ENCODE assay signal across 26 mouse cellular contexts in the genomic region with DNA sequence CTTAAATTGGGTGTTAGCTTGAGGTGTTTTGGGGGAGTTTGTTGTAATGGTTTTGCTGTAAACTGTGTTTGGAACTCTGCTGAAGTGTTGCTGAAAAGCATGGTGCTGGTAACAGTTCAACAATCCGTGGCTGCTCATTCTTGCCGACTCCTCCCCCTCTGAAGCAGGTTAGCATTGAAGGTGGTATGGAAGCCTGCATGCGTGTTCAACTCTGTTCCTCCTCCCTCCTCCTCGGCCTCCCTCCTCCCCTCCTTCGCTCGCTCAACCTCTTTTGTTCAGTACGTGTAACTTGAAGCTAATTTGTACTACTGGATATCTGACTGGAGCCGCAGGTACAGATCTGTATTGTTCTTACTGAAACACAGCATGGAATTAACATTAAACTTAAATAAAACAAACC. TPM values are rescaled to one million over a fixed set of nuclear protein-coding genes. Genes with fewer than 3 reads are reported as not detected.
"Had no signal": no experiment of that assay in that cellular context is flagged by ENCODE, and none has a peak within 500 bp of the region (broad histone marks: within the 10 kb centered on the region; RNA-seq: fewer than 3 reads in every experiment).

No protein-coding gene starts in this region.

- H3K27ac ChIP-seq: heart, embryonic 13.5 days; heart, embryonic 15.5 days; hindbrain, embryonic 10.5 days; hindbrain, embryonic 12.5 days; hindbrain, embryonic 14.5 days; intestine, embryonic 15.5 days; layer of hippocampus, adult 2 months; limb, embryonic 12.5 days; liver, embryonic 13.5 days had no signal

- DNase-seq: gastrocnemius, postnatal 14 days; heart, adult 18-20 months; heart, postnatal 4 days; kidney, adult 18-20 months; kidney, adult 8-10 months; kidney, postnatal 10 days; kidney, postnatal 25 days; kidney, postnatal 4 days; layer of hippocampus, postnatal 36 days; left cerebral cortex, postnatal 4 days; liver; liver, embryonic 13.5 days had no signal

- H3K9me3 ChIP-seq: heart, embryonic 13.5 days; heart, embryonic 15.5 days; hindbrain, embryonic 10.5 days; hindbrain, embryonic 12.5 days; intestine, embryonic 15.5 days; limb, embryonic 12.5 days; liver, embryonic 13.5 days had no signal

- H3K27me3 ChIP-seq: heart, embryonic 13.5 days; heart, embryonic 15.5 days; hindbrain, embryonic 12.5 days; intestine, embryonic 15.5 days; limb, embryonic 12.5 days; liver, embryonic 13.5 days had no signal

- ATAC-seq: hindbrain, embryonic 16.5 days; inflammation-experienced regulatory T-cells, adult 6 months; intestine, embryonic 15.5 days; intestine, postnatal 0 days had no signal

- H3K9ac ChIP-seq: heart, embryonic 13.5 days; heart, embryonic 15.5 days; hindbrain, embryonic 12.5 days; hindbrain, embryonic 14.5 days; intestine, embryonic 15.5 days; limb, embryonic 12.5 days; liver, embryonic 13.5 days had no signal

- H3K4me3 ChIP-seq: heart, embryonic 13.5 days; heart, embryonic 15.5 days; hindbrain, embryonic 10.5 days; hindbrain, embryonic 12.5 days; intestine, embryonic 15.5 days; layer of hippocampus, adult 2 months; limb, embryonic 12.5 days; liver, embryonic 13.5 days had no signal

- H3K4me2 ChIP-seq: heart, embryonic 11.5 days; heart, embryonic 13.5 days; heart, embryonic 15.5 days; hindbrain, embryonic 12.5 days; hindbrain, embryonic 14.5 days; intestine, embryonic 15.5 days; limb, embryonic 12.5 days; liver, embryonic 11.5 days; liver, embryonic 13.5 days had no signal

- H3K4me1 ChIP-seq: intestine, embryonic 15.5 days; limb, embryonic 12.5 days had no signal

RNA-seq across cellular contexts. Expression of a gene that starts 30.7 kb away (rescaled TPM):
- total RNA-seq: granulocyte monocyte progenitor cell, adult 5-6 weeks had no signal
- polyA plus RNA-seq: inflammation-experienced regulatory T-cells, adult 6 months had no signal
